Mouse (Mus musculus) heart, embryonic 13.5 days (tissue): ENCODE data around the gene Scamp2. TPM values are rescaled to one million over a fixed set of nuclear protein-coding genes. Genes with fewer than 3 reads are reported as not detected.

Experiments used
- ATAC-seq: fragments of 200-750 bp; cut with Nextera tagmentation; 2 replicates; pipeline ENCODE4 v1.8.0; 2017; ENCODE audit warnings: moderate TSS enrichment; ENCODE audit not compliant: insufficient number of reproducible peaks, low FRiP score, low TSS enrichment; ENCODE audit errors: extremely low read depth
- H3K27ac ChIP-seq: fragments of 300-500 bp; sonication (generic); replicated peaks from 2 replicates; pipeline ENCODE4 v1.5.1; 2015; ENCODE audit warnings: moderate library complexity, mild to moderate bottlenecking, inconsistent platforms
- H3K27me3 ChIP-seq: fragments of 300-500 bp; sonication (generic); replicated peaks from 2 replicates; pipeline ENCODE4 v1.6.1; 2015; ENCODE audit warnings: mild to moderate bottlenecking, inconsistent platforms
- H3K36me3 ChIP-seq: fragments of 300-500 bp; sonication (generic); 2 replicates; pipeline ENCODE4 v1.6.1; 2015; ENCODE audit warnings: mild to moderate bottlenecking, inconsistent platforms
- H3K4me1 ChIP-seq: fragments of 300-500 bp; sonication (generic); 2 replicates; pipeline ENCODE4 v1.6.1; 2015; ENCODE audit warnings: inconsistent platforms
- H3K4me2 ChIP-seq: fragments of 300-500 bp; sonication (generic); 2 replicates; pipeline ENCODE4 v1.6.1; 2015; ENCODE audit warnings: inconsistent platforms, mild to moderate bottlenecking, moderate library complexity
- H3K4me3 ChIP-seq: fragments of 300-500 bp; sonication (generic); 2 replicates; pipeline ENCODE4 v1.5.1; 2015; ENCODE audit warnings: moderate library complexity, mild to moderate bottlenecking, inconsistent platforms
- H3K9ac ChIP-seq: fragments of 300-500 bp; sonication (generic); 2 replicates; pipeline ENCODE4 v1.6.1; 2015; ENCODE audit warnings: inconsistent platforms, mild to moderate bottlenecking, moderate library complexity
- H3K9me3 ChIP-seq: fragments of 300-500 bp; sonication (generic); 2 replicates; pipeline ENCODE4 v1.6.1; 2016; ENCODE audit warnings: inconsistent platforms
- WGBS: fragments of 180-500 bp; shearing (Covaris S2); methylation state at CpG from one replicate; pipeline ENCODE4 v1.1.7; 2015; ENCODE audit warnings: mixed read lengths; 5-methylcytosine and 5-hydroxymethylcytosine counted together
- polyA plus RNA-seq: library from polyadenylated mRNA; unstranded; fragments of >200 nt; fragmentation: Nextera tagmentation; extraction: Ambion mirVana; gene quantifications from 2 replicates; pipeline ENCODE4 v1.2.1, GENCODE M21; 2015

Gene Scamp2
- polyA plus RNA-seq, 1 experiment from 2014 or later, result 52.4 TPM

GRCm38 (mm10) chr9:57633481-57634024 is 72.8 kb downstream of the Scamp2 start:
- peak overlapping the region; percentile 3; the same call in 1 of the 2 replicates for H3K9ac ChIP-seq
- H3K27ac ChIP-seq, result no peak overlapping the region; the same call in 1 of the 2 replicates
- H3K4me1 ChIP-seq, result peaks cover 38% of the 10 kb centered on the region
- ATAC-seq, result no peak
- peaks cover 35% of the 10 kb centered on the region for H3K36me3 ChIP-seq
- H3K9me3 ChIP-seq, result no peaks in the 10 kb centered on the region
- no peak overlapping the region for H3K4me2 ChIP-seq
- H3K4me3 ChIP-seq, result no peak overlapping the region
- no peaks in the 10 kb centered on the region for H3K27me3 ChIP-seq
- WGBS, result 36% methylated on average over 4 of the region's 4 CpGs

GRCm38 (mm10) chr9:57637272-57637671 is 76.5 kb downstream of the Scamp2 start:
- Histone ChIP-seq H3K4me1 (peaks cover 75% of the 10 kb centered on the region), H3K4me2 (peak overlapping the region; percentile 52), H3K4me3 (no peak overlapping the region), H3K9ac (peak overlapping the region; percentile 12), H3K9me3 (no peaks in the 10 kb centered on the region), H3K27me3 (no peaks in the 10 kb centered on the region), H3K27ac (peak overlapping the region; percentile 94), H3K36me3 (peaks cover 12% of the 10 kb centered on the region)
- WGBS, result 41% methylated on average over 3 of the region's 3 CpGs
- no peak for ATAC-seq

- Histone ChIP-seq H3K9me3 (no peaks in the 10 kb centered on the region), H3K9ac (peak overlapping the region; percentile 65), H3K4me3 (0 out of 2 replicates have a peak overlapping the region, but pooled peaks have one; percentile 1), H3K4me1 (peaks cover 80% of the 10 kb centered on the region), H3K36me3 (peaks cover 11% of the 10 kb centered on the region), H3K4me2 (peak overlapping the region; percentile 52), H3K27me3 (no peaks in the 10 kb centered on the region), H3K27ac (peak overlapping the region; percentile 94)
- 12% methylated on average over 6 of the region's 6 CpGs for WGBS
- peak; percentile 44; the same call in 1 of the 2 replicates for ATAC-seq
These were observed 77.1 kb downstream of the Scamp2 start for GRCm38 (mm10) chr9:57637741-57638322.

Other genes with a start within 250 kb of the Scamp2 start
- 15.0 and 18.7 TPM in 2 replicates for gene Ppcdc, start 120.8 kb upstream of the Scamp2 start, polyA plus RNA-seq
- 9.8 and 10.0 TPM in 2 replicates for gene Scamp5, start 92.9 kb upstream of the Scamp2 start, polyA plus RNA-seq
- gene Rpp25, start 56.9 kb upstream of the Scamp2 start, polyA plus RNA-seq, result 12.2 and 13.5 TPM in 2 replicates
- gene Cox5a, start 39.7 kb upstream of the Scamp2 start, polyA plus RNA-seq, result 1,286 and 1,445 TPM in 2 replicates
- gene Fam219b, start 23.4 kb upstream of the Scamp2 start, polyA plus RNA-seq, result 11.4 and 12.8 TPM in 2 replicates
- 74.2 and 80.9 TPM in 2 replicates for gene Mpi, start 8.2 kb upstream of the Scamp2 start, polyA plus RNA-seq
- gene Ulk3, start 28.5 kb downstream of the Scamp2 start, polyA plus RNA-seq, result 14.6 and 17.1 TPM in 2 replicates
- not detected in 2 replicates for gene Cplx3, start 45.3 kb downstream of the Scamp2 start, polyA plus RNA-seq
- not detected in 2 replicates for gene Lman1l, start 59.8 kb downstream of the Scamp2 start, polyA plus RNA-seq
- gene Csk, start 92.7 kb downstream of the Scamp2 start, polyA plus RNA-seq, result 16.3 and 17.2 TPM in 2 replicates
- not detected in 2 replicates for gene Cyp1a2, start 122.8 kb downstream of the Scamp2 start, polyA plus RNA-seq
- gene Cyp1a1, start 127.0 kb downstream of the Scamp2 start, polyA plus RNA-seq, result not detected in 2 replicates
- 16.2 and 17.5 TPM in 2 replicates for gene Edc3, start 147.6 kb downstream of the Scamp2 start, polyA plus RNA-seq
- gene Clk3, start 204.9 kb downstream of the Scamp2 start, polyA plus RNA-seq, result 56.1 and 57.1 TPM in 2 replicates